ENCODE assay signal across 11 mouse cellular contexts in genomic region chr8:120602672-120603071, GRCm38 (mm10). TPM values are rescaled to one million over a fixed set of nuclear protein-coding genes. Genes with fewer than 3 reads are reported as not detected.
DNase-seq lines count a peak whose midpoint lies in the region; ATAC-seq and TF ChIP-seq lines count a peak whose summit lies in the region.
"Had no signal": no experiment of that assay in that cellular context is flagged by ENCODE, and none has a peak within 500 bp of the region (broad histone marks: within the 10 kb centered on the region; RNA-seq: fewer than 3 reads in every experiment).

No protein-coding gene starts in this region.

- 0 out of 2 replicates have a peak, but pooled peaks cover 3% of the 10 kb centered on the region for H3K9me3 ChIP-seq in kidney, embryonic 15.5 days (replicated peaks)
- no peaks in the 10 kb centered on the region for H3K9me3 ChIP-seq in forebrain, embryonic 11.5 days (ENCODE audit: control insufficient read depth, low read length)
- H3K9me3 ChIP-seq in intestine, embryonic 16.5 days (ENCODE audit: control insufficient read depth, low read length), result no peaks in the 10 kb centered on the region
- H3K9me3 ChIP-seq in neural tube, embryonic 13.5 days, result no peaks in the 10 kb centered on the region
- H3K9me3 ChIP-seq: heart, embryonic 12.5 days had no signal

- no peaks in the 10 kb centered on the region for H3K36me3 ChIP-seq in kidney, embryonic 15.5 days
- no peaks in the 10 kb centered on the region for H3K36me3 ChIP-seq in forebrain, embryonic 11.5 days (ENCODE audit: control insufficient read depth, insufficient read depth, low read length)
- no peaks in the 10 kb centered on the region for H3K36me3 ChIP-seq in intestine, embryonic 16.5 days (ENCODE audit: control insufficient read depth, insufficient read depth, low read length)
- H3K36me3 ChIP-seq in neural tube, embryonic 13.5 days, result no peaks in the 10 kb centered on the region
- H3K36me3 ChIP-seq: heart, embryonic 12.5 days had no signal

- peak; percentile 66 for ATAC-seq in kidney, embryonic 15.5 days (replicated peaks; ENCODE audit: low FRiP score)
- ATAC-seq in forebrain, embryonic 11.5 days (replicated peaks; ENCODE audit: low FRiP score), result peak; percentile 59; the same call in 1 of the 2 replicates
- peak; percentile 29 for ATAC-seq in intestine, embryonic 16.5 days
- ATAC-seq in neural tube, embryonic 13.5 days (ENCODE audit: low read depth), result peak; percentile 38; the same call in 1 of the 2 replicates

- peaks cover 27% of the 10 kb centered on the region for H3K4me1 ChIP-seq in kidney, embryonic 15.5 days
- H3K4me1 ChIP-seq in forebrain, embryonic 11.5 days (replicated peaks; ENCODE audit: control insufficient read depth, insufficient read depth, low read length), result no peaks in the 10 kb centered on the region; the same call in 1 of the 2 replicates
- H3K4me1 ChIP-seq in intestine, embryonic 16.5 days (ENCODE audit: control insufficient read depth, insufficient read depth, low read length), result 0 out of 2 replicates have a peak, but pooled peaks cover 3% of the 10 kb centered on the region
- H3K4me1 ChIP-seq in neural tube, embryonic 13.5 days (replicated peaks), result peaks cover 20% of the 10 kb centered on the region

- peak overlapping the region; percentile 18; the same call in 1 of the 2 replicates for H3K27ac ChIP-seq in kidney, embryonic 15.5 days
- H3K27ac ChIP-seq in forebrain, embryonic 11.5 days (ENCODE audit: low read depth, low read length), result no peak overlapping the region
- H3K27ac ChIP-seq in intestine, embryonic 16.5 days (ENCODE audit: low read length), result 0 out of 2 replicates have a peak overlapping the region, but pooled peaks have one; percentile 25
- H3K27ac ChIP-seq in neural tube, embryonic 13.5 days (replicated peaks), result 0 out of 2 replicates have a peak overlapping the region, but pooled peaks have one; percentile 49
- no peak overlapping the region for H3K27ac ChIP-seq in gastrocnemius, adult 2 months

- TF ChIP-seq CTCF in gastrocnemius, adult 2 months (IDR thresholded peaks at IDR 0.05), result no peak

- no peak overlapping the region for H3K9ac ChIP-seq in kidney, embryonic 15.5 days
- H3K9ac ChIP-seq in forebrain, embryonic 11.5 days (ENCODE audit: low read length), result no peak overlapping the region
- H3K9ac ChIP-seq in intestine, embryonic 16.5 days (ENCODE audit: low read depth, low read length), result 0 out of 2 replicates have a peak overlapping the region, but pooled peaks have one; percentile 5
- H3K9ac ChIP-seq in neural tube, embryonic 13.5 days, result no peak overlapping the region
- H3K9ac ChIP-seq: heart, embryonic 12.5 days had no signal

- H3K4me2 ChIP-seq in kidney, embryonic 15.5 days, result no peak overlapping the region
- H3K4me2 ChIP-seq in forebrain, embryonic 11.5 days (ENCODE audit: low read depth, low read length, severe bottlenecking), result no peak overlapping the region
- H3K4me2 ChIP-seq in intestine, embryonic 16.5 days (ENCODE audit: low read depth, low read length), result no peak overlapping the region
- no peak overlapping the region for H3K4me2 ChIP-seq in neural tube, embryonic 13.5 days
- H3K4me2 ChIP-seq: heart, embryonic 12.5 days had no signal

- no peak overlapping the region for H3K4me3 ChIP-seq in kidney, embryonic 15.5 days (replicated peaks)
- no peak overlapping the region for H3K4me3 ChIP-seq in forebrain, embryonic 11.5 days (ENCODE audit: low read depth, low read length)
- H3K4me3 ChIP-seq in intestine, embryonic 16.5 days (ENCODE audit: low read length), result no peak overlapping the region
- H3K4me3 ChIP-seq in neural tube, embryonic 13.5 days, result no peak overlapping the region
- H3K4me3 ChIP-seq in gastrocnemius, adult 2 months, result no peak overlapping the region
- H3K4me3 ChIP-seq: heart, embryonic 12.5 days had no signal

- WGBS in kidney, embryonic 15.5 days, result 35% methylated on average over 6 of the region's 6 CpGs
- 39% methylated on average over 6 of the region's 6 CpGs for WGBS in forebrain, embryonic 11.5 days
- WGBS in intestine, embryonic 16.5 days, result 35% methylated on average over 6 of the region's 6 CpGs
- 38% methylated on average over 6 of the region's 6 CpGs for WGBS in neural tube, embryonic 13.5 days

- no peak for DNase-seq in kidney, adult 18-20 months
- no peak for DNase-seq in forebrain, embryonic 11.5 days (ENCODE audit: low spot score)
- DNase-seq in gastrocnemius, adult 2 months, result no peak
- no peak for DNase-seq in cerebellum, adult 9-11 months
- DNase-seq in B cell, adult 2 months, result no peak
- DNase-seq: kidney, adult 2 months; thymus, adult 18-20 months had no signal

- intact Hi-C loops in gastrocnemius, adult 2 months (cut with DNase I), result no loop called here

- no peaks in the 10 kb centered on the region for H3K27me3 ChIP-seq in kidney, embryonic 15.5 days
- peaks cover 2% of the 10 kb centered on the region; the same call in 1 of the 2 replicates for H3K27me3 ChIP-seq in forebrain, embryonic 11.5 days (ENCODE audit: control insufficient read depth, insufficient read depth, low read length)
- no peaks in the 10 kb centered on the region for H3K27me3 ChIP-seq in intestine, embryonic 16.5 days (replicated peaks; ENCODE audit: control insufficient read depth, insufficient read depth, low read length)
- no peaks in the 10 kb centered on the region for H3K27me3 ChIP-seq in neural tube, embryonic 13.5 days

RNA-seq across cellular contexts. Expression of gene Gins2, which starts 13.6 kb away (rescaled TPM):
- 107 and 110 TPM in 2 replicates for polyA plus RNA-seq in kidney, embryonic 15.5 days (2015; fragmentation: Nextera tagmentation; extraction: Ambion mirVana)
- 105 and 115 TPM in 2 replicates for polyA plus RNA-seq in forebrain, embryonic 11.5 days (2014; fragmentation: Nextera tagmentation; extraction: Ambion mirVana)
- 75.1 and 87.5 TPM in 2 replicates for polyA plus RNA-seq in intestine, embryonic 16.5 days (2015; fragmentation: Nextera tagmentation; extraction: Ambion mirVana)
- polyA plus RNA-seq in neural tube, embryonic 13.5 days (2015; fragmentation: Nextera tagmentation; extraction: Ambion mirVana), result 20.1 and 21.5 TPM in 2 replicates
- under 1 TPM; 0.36 to 0.67 TPM for total RNA-seq in gastrocnemius, adult 2 months (2021)

RNA-seq across cellular contexts. Expression of gene 1190005I06Rik, which starts 44.8 kb away (rescaled TPM):
- 3.0 and 4.0 TPM in 2 replicates for polyA plus RNA-seq in kidney, embryonic 15.5 days (2015; fragmentation: Nextera tagmentation; extraction: Ambion mirVana)
- polyA plus RNA-seq in forebrain, embryonic 11.5 days (2014; fragmentation: Nextera tagmentation; extraction: Ambion mirVana), result 1.6 and 2.3 TPM in 2 replicates
- polyA plus RNA-seq in intestine, embryonic 16.5 days (2015; fragmentation: Nextera tagmentation; extraction: Ambion mirVana), result 1.8 and 1.9 TPM in 2 replicates
- 6.9 and 7.8 TPM in 2 replicates for polyA plus RNA-seq in neural tube, embryonic 13.5 days (2015; fragmentation: Nextera tagmentation; extraction: Ambion mirVana)
- total RNA-seq in gastrocnemius, adult 2 months (2021), result 1 to 10 TPM in 1 of 2 experiments, under 1 TPM in 1; 0.77 to 1.0 TPM

Comparison
In these comparisons a context has a peak if more than half of its experiments do, and no peak if none do; other contexts are left out.
1. H3K27ac ChIP-seq: peak in kidney, embryonic 15.5 days (single experiment), intestine, embryonic 16.5 days (single experiment) and neural tube, embryonic 13.5 days (single experiment); none in forebrain, embryonic 11.5 days (single experiment) and gastrocnemius, adult 2 months (single experiment).
2. Peak in every context shown above with its lines, with median percentiles within 50 percentile points of each other: ATAC-seq.